ENCODE assay signal across 9 mouse cellular contexts in the genomic region with DNA sequence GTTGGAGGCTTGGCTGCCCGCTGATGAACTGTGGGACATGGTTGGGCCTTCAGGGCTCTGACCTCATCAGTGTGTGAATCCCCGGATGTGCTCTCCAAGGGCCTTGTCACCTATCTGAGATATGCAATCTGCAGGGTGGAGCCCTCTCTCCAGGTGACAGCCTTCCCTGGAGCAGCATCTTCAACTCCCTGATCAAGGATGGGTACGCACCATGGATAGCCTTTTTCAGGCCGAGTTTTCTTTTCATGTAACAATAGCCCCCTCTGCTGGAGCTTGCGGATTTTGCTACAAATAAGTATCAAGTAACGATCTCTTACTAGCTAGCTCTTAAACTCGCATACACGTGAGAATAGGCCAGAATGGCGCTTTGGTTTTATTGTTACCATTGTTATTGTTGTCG. TPM values are rescaled to one million over a fixed set of nuclear protein-coding genes. Genes with fewer than 3 reads are reported as not detected.
DNase-seq lines count a peak whose midpoint lies in the region; ATAC-seq lines count a peak whose summit lies in the region.
"Had no signal": no experiment of that assay in that cellular context is flagged by ENCODE, and none has a peak within 500 bp of the region (broad histone marks: within the 10 kb centered on the region; RNA-seq: fewer than 3 reads in every experiment).

No protein-coding gene starts in this region.

- H3K4me3 ChIP-seq in liver, embryonic 13.5 days (replicated peaks) = no peak overlapping the region
- H3K4me3 ChIP-seq: liver, embryonic 15.5 days had no signal

- peaks cover 2% of the 10 kb centered on the region; the same call in 1 of the 2 replicates for H3K27me3 ChIP-seq in liver, embryonic 13.5 days
- H3K27me3 ChIP-seq: liver, embryonic 15.5 days had no signal

- no peak overlapping the region for H3K27ac ChIP-seq in liver, embryonic 13.5 days
- H3K27ac ChIP-seq: liver, embryonic 15.5 days had no signal

- DNase-seq in cerebellum, adult 11-12 months = no peak
- DNase-seq in ES-CJ7 (ENCODE audit: low read depth, low spot score) = peak; percentile 89
- DNase-seq in cerebellum, adult 18-20 months = peak; percentile 59 to 76
- peak; percentile 79 for DNase-seq in kidney, postnatal 10 days
- peak; percentile 28 for DNase-seq in liver, embryonic 13.5 days
- peak; percentile 87 to 88 for DNase-seq in right cerebral cortex, adult 2 months (ENCODE audit: low spot score in 2 of 2)

- WGBS in liver, embryonic 13.5 days (ENCODE audit: insufficient replicate concordance) = 19% methylated on average over 10 of the region's 10 CpGs

- H3K9ac ChIP-seq in liver, embryonic 13.5 days = no peak overlapping the region
- H3K9ac ChIP-seq: liver, embryonic 15.5 days had no signal

- H3K36me3 ChIP-seq in liver, embryonic 13.5 days = no peaks in the 10 kb centered on the region
- H3K36me3 ChIP-seq: liver, embryonic 15.5 days had no signal

- no peaks in the 10 kb centered on the region for H3K4me1 ChIP-seq in liver, embryonic 13.5 days (replicated peaks)
- H3K4me1 ChIP-seq: liver, embryonic 15.5 days had no signal

- H3K4me2 ChIP-seq in liver, embryonic 13.5 days = no peak overlapping the region
- H3K4me2 ChIP-seq: liver, embryonic 15.5 days had no signal

- ATAC-seq in cerebellum, adult (ENCODE audit: insufficient number of reproducible peaks, low FRiP score, low TSS enrichment) = peak; percentile 52
- peak; percentile 73 for ATAC-seq in frontal cortex, adult (ENCODE audit: low TSS enrichment)
- no peak for ATAC-seq in liver, embryonic 13.5 days (ENCODE audit: low read depth)

- no peaks in the 10 kb centered on the region for H3K9me3 ChIP-seq in liver, embryonic 13.5 days (replicated peaks)
- H3K9me3 ChIP-seq: liver, embryonic 15.5 days had no signal

RNA-seq across cellular contexts. Expression of a gene that starts 10.2 kb away (rescaled TPM):
- polyA plus RNA-seq in liver, embryonic 13.5 days (2015; fragmentation: Nextera tagmentation; extraction: Ambion mirVana) = 7.3 and 7.7 TPM in 2 replicates

RNA-seq across cellular contexts. Expression of a gene that starts 40.2 kb away (rescaled TPM):
- 86.8 and 94.9 TPM in 2 replicates for polyA plus RNA-seq in liver, embryonic 13.5 days (2015; fragmentation: Nextera tagmentation; extraction: Ambion mirVana)

RNA-seq across cellular contexts. Expression of a gene that starts 49.4 kb away (rescaled TPM):
- 13.0 and 14.8 TPM in 2 replicates for polyA plus RNA-seq in liver, embryonic 13.5 days (2015; fragmentation: Nextera tagmentation; extraction: Ambion mirVana)
